Comparison of ENCODE assay signal across 17 mouse cellular contexts in genomic region chr12:40645869-40646268, GRCm38 (mm10).
"Had no signal": no experiment of that assay in that cellular context is flagged by ENCODE, and none has a peak within 500 bp of the region (broad histone marks: within the 10 kb centered on the region; RNA-seq: fewer than 3 reads in every experiment).

No protein-coding gene starts in this region.

- H3K9me3 ChIP-seq: megakaryocyte, embryonic 14.5 days; midbrain, embryonic 13.5 days; midbrain, embryonic 15.5 days had no signal

- H3K9ac ChIP-seq: liver, embryonic 14.5 days; lung, embryonic 14.5 days; midbrain, embryonic 13.5 days; midbrain, embryonic 15.5 days had no signal

- H3K4me3 ChIP-seq: megakaryocyte, embryonic 14.5 days; midbrain, embryonic 13.5 days; midbrain, embryonic 15.5 days had no signal

- DNase-seq: lung, adult 18-20 months; lung, embryonic 14.5 days; lung, postnatal 10 days; retina, postnatal 1 day; right cerebral cortex, adult 18-20 months; right cerebral cortex, postnatal 25 days; right cerebral cortex, postnatal 4 days; spleen, adult 18-20 months; thymus, adult 18-20 months; thymus, postnatal 14 days; thymus, postnatal 36 days had no signal

- H3K27me3 ChIP-seq: megakaryocyte, embryonic 14.5 days; midbrain, embryonic 13.5 days; midbrain, embryonic 15.5 days had no signal

- ATAC-seq: midbrain, embryonic 13.5 days; midbrain, embryonic 15.5 days had no signal

- H3K27ac ChIP-seq: liver, embryonic 14.5 days; macrophage; midbrain, embryonic 13.5 days; midbrain, embryonic 15.5 days had no signal

- H3K4me1 ChIP-seq: megakaryocyte, embryonic 14.5 days; midbrain, embryonic 13.5 days; midbrain, embryonic 15.5 days had no signal

- H3K4me2 ChIP-seq: lung, embryonic 14.5 days; midbrain, embryonic 11.5 days; midbrain, embryonic 13.5 days; midbrain, embryonic 15.5 days had no signal
